Mouse (Mus musculus): Measurements from ENCODE around the gene Tbc1d24.
A peak's percentile ranks its signal among the peaks of the same experiment; 100 is the strongest.
"Not testable (repeated sequence)": the region's sequence is repeated elsewhere in the genome, so short reads cannot be mapped to it uniquely, and the experiment has no call there.

The Tbc1d24 gene

DNA sequence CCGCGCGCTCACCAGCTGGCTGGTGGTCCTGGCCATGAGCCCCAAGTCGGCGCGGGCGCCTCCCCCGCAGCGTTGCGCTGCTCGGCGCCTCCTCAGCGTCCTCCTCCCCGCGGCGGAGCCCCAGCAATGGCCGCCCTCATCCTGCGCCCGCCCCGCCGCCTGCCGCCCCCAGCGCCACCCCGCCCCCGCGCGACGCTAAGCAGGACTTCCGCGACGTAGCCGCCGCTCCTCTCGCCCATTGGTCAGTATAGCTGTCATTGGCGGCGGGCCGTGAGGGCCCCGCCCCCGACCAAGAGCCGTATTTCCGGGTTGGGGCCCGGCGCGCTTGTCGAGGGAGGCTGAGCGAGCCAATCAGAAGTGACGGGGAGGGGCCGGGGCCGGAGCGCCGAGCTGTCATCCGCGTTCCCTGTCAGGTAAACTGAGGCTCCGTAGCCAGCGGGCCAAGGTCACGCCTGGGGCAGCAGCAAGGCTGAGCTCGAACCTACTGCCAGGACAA lies 63.9 kb downstream of the Tbc1d24 start:
- DNase-seq, result peak; percentile 96

DNA sequence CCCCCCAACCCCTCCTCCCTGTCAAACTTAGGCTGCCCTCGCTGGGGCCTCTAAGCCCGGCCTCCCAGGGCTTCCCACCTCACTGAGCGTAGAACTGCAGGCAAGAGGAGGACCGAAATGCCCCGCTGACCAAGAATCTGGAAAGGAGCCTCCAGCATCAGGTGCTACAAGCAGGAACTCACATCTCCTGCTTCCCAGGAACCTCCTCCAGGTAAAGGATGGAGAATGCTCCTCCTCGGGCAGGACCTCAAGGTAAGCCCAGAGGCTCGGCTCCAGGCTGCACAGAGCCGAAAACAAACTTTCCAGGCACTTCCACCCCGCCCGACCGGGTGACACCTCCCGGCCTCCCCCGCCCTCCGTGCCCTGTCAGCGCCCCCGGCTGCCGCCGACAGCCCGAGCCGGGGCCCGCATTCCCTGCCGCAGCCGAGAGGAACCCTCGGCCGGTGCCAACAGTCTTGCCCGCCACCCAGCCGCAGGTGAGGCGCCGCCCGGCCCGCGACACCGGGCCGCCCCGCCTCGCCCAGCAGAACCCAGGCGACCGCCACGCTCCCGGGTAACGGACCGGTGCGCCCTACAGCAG lies 64.4 kb downstream of the Tbc1d24 start:
- DNase-seq, result peak; percentile 55

DNA sequence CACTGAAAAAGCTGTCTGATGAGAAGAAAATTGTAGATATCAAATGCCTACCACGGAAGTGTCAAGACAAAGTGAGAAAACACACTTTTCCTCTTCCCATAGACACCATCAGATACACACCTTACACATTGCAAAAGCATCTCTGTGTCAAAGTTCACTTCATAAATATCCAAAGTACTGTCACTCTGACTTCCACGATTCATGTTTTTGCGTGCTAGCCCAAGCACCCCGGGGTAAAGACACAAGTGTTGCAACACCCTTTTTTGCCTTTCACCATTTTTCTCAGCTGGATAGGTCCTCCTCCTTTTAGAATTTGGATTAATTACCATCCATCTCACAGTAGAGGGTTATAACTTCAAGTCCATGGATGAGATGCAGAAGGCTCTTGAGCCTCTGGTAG lies 65.4 kb downstream of the Tbc1d24 start:
- no peak for DNase-seq

GRCm38 (mm10) chr17:24139256-24139655 lies 66.1 kb downstream of the Tbc1d24 start:
- no peak for DNase-seq

DNA sequence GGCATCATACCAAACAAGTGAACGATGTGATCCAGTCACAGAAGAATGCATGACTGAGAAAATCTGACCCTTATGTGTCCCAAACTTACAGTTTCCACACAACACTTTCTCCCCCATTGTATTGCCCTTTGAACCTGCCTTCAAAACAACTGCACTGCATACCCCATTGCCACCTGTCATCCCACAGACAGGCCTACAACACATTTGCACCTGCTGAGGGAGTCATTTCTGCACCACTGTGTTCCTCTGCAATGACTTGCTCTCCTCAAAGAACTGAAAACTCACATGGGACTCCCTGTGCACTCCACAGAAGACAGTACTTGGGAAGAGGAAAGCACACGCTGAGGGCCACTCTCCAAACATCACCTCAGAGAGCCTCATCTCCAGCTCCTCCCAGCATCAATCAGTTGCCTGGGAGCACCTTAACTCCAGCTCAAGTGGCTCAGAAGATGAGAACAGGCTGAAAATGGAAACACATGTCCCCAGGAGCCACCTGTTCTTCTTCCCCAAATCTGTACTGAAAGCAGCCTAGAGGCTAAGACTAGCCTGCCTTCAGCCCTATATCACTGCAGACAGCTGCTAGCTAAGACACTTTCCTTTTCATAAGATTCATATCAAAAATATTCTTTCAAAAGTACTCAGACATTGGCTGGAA lies 68.0 kb downstream of the Tbc1d24 start:
- DNase-seq, result no peak

DNA sequence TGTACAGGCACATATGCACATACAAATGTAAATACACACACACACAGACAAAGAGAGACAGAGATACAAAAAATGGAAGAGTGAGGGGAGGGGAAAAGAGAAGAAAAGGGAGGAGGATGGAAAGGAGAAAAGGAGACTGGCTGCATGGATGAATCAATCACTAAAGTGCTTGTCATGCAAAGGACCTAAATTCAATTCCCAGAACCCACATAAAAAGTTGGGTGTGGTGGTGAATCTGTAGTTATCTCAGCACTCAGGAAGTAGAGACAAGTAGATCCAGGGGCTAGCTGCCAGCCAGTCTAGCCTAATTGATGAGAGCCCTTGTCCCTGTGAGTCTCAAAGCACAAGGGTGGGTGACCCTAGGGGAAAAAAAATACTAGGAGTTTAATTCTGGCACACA lies 71.3 kb downstream of the Tbc1d24 start:
- DNase-seq, result no peak

GRCm38 (mm10) chr17:24132919-24133318 lies 72.4 kb downstream of the Tbc1d24 start:
- DNase-seq, result not testable (repeated sequence)

GRCm38 (mm10) chr17:24131570-24131969 lies 73.8 kb downstream of the Tbc1d24 start:
- DNase-seq, result no peak

DNA sequence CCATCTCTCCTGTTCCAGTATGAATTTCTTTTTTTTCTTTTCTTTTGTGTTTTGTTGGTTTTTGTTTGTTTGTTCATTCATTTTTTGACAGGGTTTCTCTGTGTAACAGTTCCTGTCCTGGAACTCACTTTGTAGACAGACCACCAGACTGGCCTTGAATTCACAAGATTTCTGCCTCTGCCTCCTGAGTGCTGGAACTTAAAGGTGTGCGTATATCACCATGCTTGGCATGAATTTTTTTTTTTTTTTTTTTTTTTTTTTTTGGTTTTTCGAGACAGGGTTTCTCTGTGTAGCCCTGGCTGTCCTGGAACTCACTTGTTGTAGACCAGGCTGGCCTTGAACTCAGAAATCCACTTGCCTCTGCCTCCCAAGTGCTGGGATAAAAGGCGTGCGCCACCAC lies 76.1 kb downstream of the Tbc1d24 start:
- not testable (repeated sequence) for DNase-seq

- DNase-seq, result no peak
Observed at GRCm38 (mm10) chr17:24127592-24127991, 77.8 kb downstream of the Tbc1d24 start.

DNA sequence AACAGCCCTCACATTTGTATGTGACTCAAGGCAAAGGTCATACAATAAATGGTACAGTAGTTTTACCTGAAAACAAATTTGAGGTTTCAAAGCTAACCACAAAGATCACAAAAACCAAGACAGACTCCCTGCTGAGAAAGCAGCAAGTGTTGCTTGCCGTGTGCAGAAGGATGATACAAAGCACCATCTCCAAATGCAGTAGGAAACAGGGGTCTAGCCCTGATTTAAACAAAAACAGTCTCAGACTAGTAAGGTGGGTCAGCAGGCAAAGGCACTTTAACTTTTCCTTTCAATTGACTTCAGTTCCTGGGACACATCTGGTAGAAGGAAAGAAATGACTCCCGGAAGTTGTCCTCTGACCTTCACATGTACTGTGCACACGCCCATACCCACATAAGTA lies 78.6 kb downstream of the Tbc1d24 start:
- DNase-seq, result no peak

Measured in kidney, adult 18-20 months (tissue).